Mouse (Mus musculus) liver, adult (tissue): ENCODE results near the gene Gm43951.

Experiments used
- GATA4 ChIP-seq: IDR thresholded peaks from 2 replicates; pipeline ENCODE4 v1.6.1; 2014; ENCODE audit warnings: mild to moderate bottlenecking, low read length; ENCODE audit not compliant: insufficient replicate concordance

The Gm43951 gene

DNA sequence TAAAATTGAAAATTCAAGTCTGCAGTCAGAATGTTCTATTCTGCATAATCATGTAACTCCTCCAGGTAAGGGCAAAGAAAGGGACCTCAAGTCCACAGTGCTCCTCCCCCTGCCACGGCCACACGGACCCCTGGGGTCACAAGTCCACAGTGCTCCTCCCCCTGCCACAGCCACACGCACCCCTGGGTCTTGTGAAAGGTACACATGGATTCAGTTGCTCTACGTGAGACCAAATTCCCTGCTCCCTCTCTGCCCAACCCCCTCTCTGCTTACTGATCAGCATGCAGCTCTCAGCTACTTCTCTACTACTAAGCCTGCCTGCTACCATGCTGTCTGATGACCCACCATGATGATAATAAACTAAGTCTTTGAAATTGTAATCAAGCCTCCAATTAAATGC is 36.8 kb downstream of the Gm43951 start:
- no peak for TF ChIP-seq GATA4

DNA sequence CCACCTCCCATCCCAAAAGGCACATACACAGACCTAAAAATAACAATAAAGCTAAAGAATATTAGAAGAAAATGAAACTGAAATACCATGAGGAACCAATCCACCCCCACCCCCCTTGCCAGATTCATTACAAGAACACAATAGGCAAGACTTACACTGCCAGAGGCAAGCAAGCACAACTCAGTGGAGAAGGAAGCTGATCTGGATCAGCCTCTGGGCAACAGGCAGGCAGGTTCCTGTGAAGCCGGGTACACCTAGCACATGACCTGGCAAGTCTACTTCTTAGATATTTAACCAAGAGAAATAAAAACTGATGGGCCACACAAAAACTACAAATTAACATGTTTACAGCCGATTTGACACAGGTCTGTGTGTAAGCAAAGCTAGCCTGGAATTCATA is 43.4 kb downstream of the Gm43951 start:
- no peak for TF ChIP-seq GATA4

DNA sequence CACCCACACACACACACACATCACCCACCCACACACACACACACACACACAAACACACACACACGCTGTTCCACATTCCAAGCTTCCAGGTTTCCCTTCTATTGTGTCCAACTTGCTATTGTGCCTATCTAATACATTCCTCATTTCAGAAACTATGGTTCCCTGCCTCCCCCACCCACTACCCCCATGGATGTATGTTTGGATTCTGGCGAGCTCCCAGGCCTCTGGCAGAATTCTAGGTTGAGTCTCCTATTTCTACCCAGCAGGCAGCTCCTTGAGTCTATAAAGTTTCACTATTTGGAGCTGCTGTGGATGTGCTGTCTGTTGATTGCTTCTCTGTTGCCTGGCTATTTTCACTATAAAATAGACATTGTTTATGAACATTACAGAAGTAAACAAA is 50.0 kb downstream of the Gm43951 start:
- TF ChIP-seq GATA4, result no peak

- no peak for TF ChIP-seq GATA4
These were observed 50.6 kb downstream of the Gm43951 start for GRCm38 (mm10) chr11:72155981-72156428.

DNA sequence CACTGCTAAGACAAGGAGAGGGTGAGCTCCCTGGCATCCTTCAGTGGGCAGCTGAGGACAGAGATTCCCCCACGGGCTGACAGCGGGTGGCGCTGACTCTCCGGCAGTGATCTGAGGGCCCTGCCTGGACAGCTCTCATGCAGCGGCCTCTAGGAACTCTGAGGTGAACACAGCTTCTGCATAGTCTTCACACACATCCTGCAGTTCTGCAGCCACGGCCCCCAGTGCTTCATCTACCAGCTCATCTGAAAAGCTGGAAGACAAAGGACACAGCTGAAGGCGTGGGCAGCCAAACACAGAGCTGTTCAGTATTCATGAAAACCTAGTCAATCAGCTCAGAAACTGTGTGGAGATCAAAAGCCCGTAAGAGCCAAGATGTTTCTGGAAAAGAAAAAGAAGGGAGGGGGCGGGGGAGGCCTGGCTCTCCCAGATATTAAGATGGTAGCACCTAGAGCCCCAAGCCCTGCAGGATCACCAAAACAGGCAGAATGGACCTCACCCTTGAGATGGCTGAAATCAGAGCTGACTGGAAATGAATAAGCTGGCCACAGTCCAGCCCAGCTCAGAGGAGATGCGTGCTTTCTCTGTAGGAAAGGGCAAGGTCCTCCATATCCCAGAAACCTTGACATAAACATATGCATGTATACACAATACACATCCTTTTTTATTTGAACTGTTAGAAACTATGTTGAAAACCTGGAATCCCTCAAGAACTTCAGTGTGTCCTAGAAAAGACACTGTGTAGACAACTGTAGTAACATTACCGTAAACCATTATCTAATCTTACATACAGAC is 51.3 kb downstream of the Gm43951 start:
- TF ChIP-seq GATA4, result no peak
